Mouse (Mus musculus): ENCODE data around the gene Fasl. TPM values are rescaled to one million over a fixed set of nuclear protein-coding genes. Genes with fewer than 3 reads are reported as not detected.

The Fasl gene
- polyA plus RNA-seq, 1 experiment from 2014 or later: not detected

- 62% methylated on average over 11 of the region's 11 CpGs for WGBS
- no peaks in the 10 kb centered on the region for H3K36me3 ChIP-seq
- ATAC-seq (ENCODE audit: insufficient number of reproducible peaks, insufficient read depth, low FRiP score, low TSS enrichment): no peak
Observed at GRCm38 (mm10) chr1:161735465-161736046, 52.7 kb downstream of the Fasl start.

GRCm38 (mm10) chr1:161734741-161735211 is 53.5 kb downstream of the Fasl start:
- Histone ChIP-seq H3K4me2 (replicated peaks) (no peak overlapping the region), H3K4me3 (no peak overlapping the region), H3K4me1 (no peaks in the 10 kb centered on the region), H3K36me3 (no peaks in the 10 kb centered on the region), H3K9me3 (no peaks in the 10 kb centered on the region), H3K27me3 (no peaks in the 10 kb centered on the region), H3K27ac (no peak overlapping the region), H3K9ac (no peak overlapping the region)
- WGBS: 62% methylated on average over 14 of the region's 14 CpGs
- no peak for ATAC-seq (ENCODE audit: insufficient number of reproducible peaks, insufficient read depth, low FRiP score, low TSS enrichment)

More at GRCm38 (mm10) chr1:161735465-161736046, 52.7 kb downstream of the Fasl start:
- Histone ChIP-seq H3K9me3 (no peaks in the 10 kb centered on the region), H3K4me3 (no peak overlapping the region), H3K27me3 (no peaks in the 10 kb centered on the region), H3K27ac (no peak overlapping the region), H3K4me1 (no peaks in the 10 kb centered on the region), H3K4me2 (replicated peaks) (no peak overlapping the region), H3K9ac (no peak overlapping the region)

- no peaks in the 10 kb centered on the region for H3K36me3 ChIP-seq
- H3K9ac ChIP-seq: no peak overlapping the region
- 90% methylated on average over 11 of the region's 11 CpGs for WGBS
Observed at GRCm38 (mm10) chr1:161734314-161734713, 54.0 kb downstream of the Fasl start.

More at GRCm38 (mm10) chr1:161734314-161734713, 54.0 kb downstream of the Fasl start:
- Histone ChIP-seq H3K4me1 (no peaks in the 10 kb centered on the region), H3K27ac (no peak overlapping the region), H3K4me3 (no peak overlapping the region), H3K27me3 (no peaks in the 10 kb centered on the region), H3K9me3 (no peaks in the 10 kb centered on the region), H3K4me2 (replicated peaks) (no peak overlapping the region)
- no peak for ATAC-seq (ENCODE audit: insufficient number of reproducible peaks, insufficient read depth, low FRiP score, low TSS enrichment)

Other genes with a start within 250 kb of the Fasl start
- gene Suco, start 88.2 kb upstream of the Fasl start, polyA plus RNA-seq (2016; fragmentation: Nextera tagmentation; extraction: Ambion mirVana): 40.3 and 44.9 TPM in 2 replicates
- gene Pigc, start 180.7 kb upstream of the Fasl start, polyA plus RNA-seq (2016; fragmentation: Nextera tagmentation; extraction: Ambion mirVana): 44.1 and 48.3 TPM in 2 replicates
- not detected in 2 replicates for gene 4930558K02Rik, start 191.1 kb upstream of the Fasl start, polyA plus RNA-seq (2016; fragmentation: Nextera tagmentation; extraction: Ambion mirVana)